Mouse (Mus musculus): ENCODE results near the gene Bach2.

Bach2 gene

GRCm38 (mm10) chr4:32238366-32238854, at the start of gene Bach2:
Gene Bach2 (plus strand): TSS chr4:32238804.
- DNase-seq (ENCODE audit: low spot score): peak; percentile 54

DNA sequence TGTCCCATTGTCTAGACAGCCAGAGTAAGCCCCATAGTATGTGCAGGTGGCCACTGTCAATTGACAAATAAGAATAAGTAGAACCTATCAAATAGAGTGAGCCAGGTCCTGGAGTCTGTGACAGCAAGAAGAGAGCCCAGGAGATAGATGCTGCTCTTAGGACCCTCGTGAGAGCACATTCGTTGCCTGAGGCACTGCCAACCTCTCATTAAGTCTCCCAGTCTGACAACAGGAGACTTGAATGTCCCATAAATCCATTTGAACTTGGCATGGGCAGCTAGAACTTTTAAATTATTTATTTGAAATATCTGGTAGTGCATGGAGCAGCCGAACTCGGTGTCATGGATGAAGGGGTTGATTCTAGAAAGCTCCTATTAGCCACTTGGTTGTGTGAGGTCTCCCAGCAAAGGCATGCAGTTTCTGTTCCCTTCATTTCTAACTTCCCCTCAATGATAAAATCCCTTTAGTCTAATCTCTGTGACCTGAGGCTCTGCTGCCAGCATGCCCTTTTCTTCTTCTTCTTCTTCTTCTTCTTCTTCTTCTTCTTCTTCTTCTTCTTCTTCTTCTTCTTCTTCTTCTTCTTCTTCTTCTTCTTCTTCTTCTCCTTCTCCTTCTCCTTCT, 49.1 kb upstream of the Bach2 start:
- DNase-seq (ENCODE audit: low spot score): no peak

GRCm38 (mm10) chr4:32190506-32190905, 48.1 kb upstream of the Bach2 start:
- DNase-seq (ENCODE audit: low spot score): no peak

DNA sequence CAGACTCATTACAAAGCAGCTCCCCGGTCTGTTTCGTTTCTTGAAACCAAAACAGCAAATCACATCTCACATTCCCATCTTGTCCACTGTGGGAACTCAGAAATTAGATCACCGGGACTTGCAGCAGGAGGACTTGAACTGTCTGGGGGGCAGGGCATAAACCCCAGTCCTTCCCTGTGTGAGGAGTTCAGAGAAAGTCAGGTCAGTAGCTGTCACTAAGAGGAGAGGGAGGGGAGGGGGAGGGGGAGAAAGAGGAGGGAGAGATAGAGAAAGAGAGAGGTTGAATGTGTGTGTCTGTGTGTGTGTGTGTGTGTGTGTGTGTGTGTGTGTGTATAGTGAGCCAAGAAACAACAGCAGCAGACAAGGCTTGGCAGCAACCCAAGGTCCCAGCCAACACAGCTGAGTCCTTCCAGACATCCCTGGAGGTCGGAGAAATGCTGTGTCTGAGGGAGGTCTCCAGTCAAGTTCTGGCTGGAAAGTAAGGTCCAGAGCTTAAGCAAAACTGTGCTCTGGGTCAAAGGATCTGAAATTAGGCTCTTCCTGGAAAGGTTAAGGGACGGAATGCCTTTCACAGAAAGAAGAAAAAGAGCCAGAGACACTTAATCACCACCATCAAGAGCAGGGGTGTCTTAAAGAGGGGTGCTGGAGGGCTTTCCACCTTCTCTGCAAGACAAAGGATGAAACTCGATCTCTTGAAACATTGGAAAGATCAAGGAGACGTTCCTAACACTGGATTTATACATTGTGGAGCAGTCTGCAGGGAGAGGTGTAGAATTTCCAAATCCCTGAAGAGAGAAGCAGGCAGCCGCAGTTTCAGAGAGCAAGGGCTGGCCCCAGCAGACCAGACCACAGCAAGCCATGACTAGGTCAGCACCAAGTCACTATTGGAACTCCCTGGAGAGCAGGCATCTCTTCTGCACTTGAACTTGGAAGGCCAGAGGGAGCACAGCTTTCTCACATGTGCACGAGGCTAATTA, 42.4 kb upstream of the Bach2 start:
- DNase-seq (ENCODE audit: low spot score): peak; percentile 38

GRCm38 (mm10) chr4:32198031-32198430, 40.6 kb upstream of the Bach2 start:
- no peak for DNase-seq (ENCODE audit: low spot score)

- no peak for DNase-seq (ENCODE audit: low spot score)
These were observed 40.0 kb upstream of the Bach2 start for GRCm38 (mm10) chr4:32198589-32198988.

GRCm38 (mm10) chr4:32199156-32199555, 39.4 kb upstream of the Bach2 start:
- DNase-seq (ENCODE audit: low spot score): no peak

- DNase-seq (ENCODE audit: low spot score): no peak
These were observed 37.5 kb upstream of the Bach2 start for GRCm38 (mm10) chr4:32201114-32201513.

DNA sequence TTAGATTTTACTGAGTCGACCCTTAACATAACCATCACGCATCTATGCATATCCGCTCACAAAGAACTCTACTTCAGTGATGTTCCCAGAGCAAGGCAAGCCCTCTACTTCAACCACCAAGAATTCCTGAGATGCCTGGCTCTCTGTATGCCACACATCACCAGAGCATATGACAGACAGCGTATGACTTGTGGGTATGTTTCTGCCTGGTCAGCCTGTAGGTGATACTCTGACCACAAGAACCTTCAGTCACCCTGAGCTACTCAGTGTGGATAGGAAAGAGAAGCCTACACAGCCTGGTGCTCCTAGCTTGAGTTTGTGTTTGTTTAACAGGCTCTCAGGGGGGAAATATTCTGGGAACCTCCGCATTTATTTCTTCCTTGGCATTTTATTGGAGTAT, 36.2 kb upstream of the Bach2 start:
- no peak for DNase-seq (ENCODE audit: low spot score)

- DNase-seq (ENCODE audit: low spot score): no peak
These were observed 33.8 kb upstream of the Bach2 start for GRCm38 (mm10) chr4:32204819-32205218.

GRCm38 (mm10) chr4:32205825-32206224, 32.8 kb upstream of the Bach2 start:
- DNase-seq (ENCODE audit: low spot score): no peak

- DNase-seq (ENCODE audit: low spot score): no peak
These were observed 28.6 kb upstream of the Bach2 start for GRCm38 (mm10) chr4:32209995-32210394.

DNA sequence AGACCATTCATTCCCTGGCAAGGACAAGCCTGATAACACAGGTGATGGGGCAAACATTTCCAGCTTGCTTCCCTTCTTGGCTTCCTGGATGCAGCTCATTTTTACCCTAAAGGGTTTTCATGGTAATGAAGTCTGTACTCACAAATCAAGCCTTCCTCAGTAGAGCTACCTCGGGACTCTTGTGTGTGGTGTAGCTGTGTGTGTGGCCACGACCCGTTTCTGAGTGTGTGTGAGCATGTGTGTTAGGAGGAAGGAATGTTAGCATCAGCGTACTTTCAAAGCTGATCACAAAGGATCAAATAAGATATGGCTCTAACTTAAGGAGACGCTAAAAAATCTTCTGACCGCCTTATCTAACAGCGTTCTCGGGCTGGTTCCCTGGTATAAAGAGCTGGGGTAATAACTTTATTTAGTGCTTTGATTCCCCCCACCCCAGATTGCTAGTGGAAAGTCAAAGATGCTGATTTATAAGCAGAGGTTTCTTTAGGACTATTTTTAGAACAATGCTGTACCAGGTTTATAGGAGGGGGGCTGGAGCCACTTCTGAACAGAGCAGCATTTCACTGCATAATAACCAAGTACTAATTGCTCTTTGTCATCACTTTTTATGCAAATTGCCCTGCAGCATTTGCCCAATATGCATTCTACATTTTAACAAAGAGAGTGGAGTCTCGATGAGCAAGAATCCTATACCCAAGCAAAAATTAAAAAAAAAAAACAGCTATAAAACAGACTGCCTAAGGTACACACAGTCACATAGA, 28.0 kb upstream of the Bach2 start:
- no peak for DNase-seq (ENCODE audit: low spot score)

DNA sequence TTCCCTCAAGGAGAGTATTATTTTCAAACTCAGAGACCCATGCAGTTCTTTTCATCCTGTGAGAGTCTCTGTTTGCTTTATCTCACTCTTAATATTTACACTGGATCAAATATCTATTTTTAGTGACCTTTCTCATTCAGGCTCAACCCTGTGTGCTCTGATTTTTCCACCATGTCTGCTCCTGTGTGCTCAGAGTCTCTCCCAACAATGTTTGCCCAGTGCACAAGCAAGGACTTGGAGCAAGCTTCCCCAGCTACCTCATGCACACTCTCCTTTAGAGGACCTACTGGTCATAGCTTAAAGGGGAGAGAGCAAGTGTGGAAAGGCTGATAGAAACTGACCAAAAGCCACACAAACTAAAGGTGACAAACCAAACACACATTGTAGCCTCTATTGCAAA, 26.0 kb upstream of the Bach2 start:
- no peak for DNase-seq (ENCODE audit: low spot score)

GRCm38 (mm10) chr4:32216466-32216865, 22.1 kb upstream of the Bach2 start:
- DNase-seq (ENCODE audit: low spot score): no peak

DNA sequence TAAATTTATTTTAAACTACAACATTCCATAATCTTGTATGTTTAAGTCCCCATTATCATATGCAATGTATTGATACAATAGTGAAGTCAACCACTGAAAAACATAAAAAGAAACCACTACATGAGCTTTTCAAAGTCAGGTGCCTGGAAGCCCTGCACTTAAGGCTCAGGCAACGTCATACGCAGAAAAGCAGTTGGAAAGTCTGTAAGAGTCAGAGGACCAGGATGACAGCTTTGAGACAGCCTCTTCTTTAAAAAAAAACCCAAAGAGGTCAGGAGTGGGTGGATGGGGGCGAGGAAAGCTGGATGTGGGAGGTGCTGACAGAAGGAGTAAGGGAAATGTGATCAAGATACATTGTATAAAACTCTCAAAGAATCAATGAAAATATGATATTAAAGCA, 21.6 kb upstream of the Bach2 start:
- no peak for DNase-seq (ENCODE audit: low spot score)

DNA sequence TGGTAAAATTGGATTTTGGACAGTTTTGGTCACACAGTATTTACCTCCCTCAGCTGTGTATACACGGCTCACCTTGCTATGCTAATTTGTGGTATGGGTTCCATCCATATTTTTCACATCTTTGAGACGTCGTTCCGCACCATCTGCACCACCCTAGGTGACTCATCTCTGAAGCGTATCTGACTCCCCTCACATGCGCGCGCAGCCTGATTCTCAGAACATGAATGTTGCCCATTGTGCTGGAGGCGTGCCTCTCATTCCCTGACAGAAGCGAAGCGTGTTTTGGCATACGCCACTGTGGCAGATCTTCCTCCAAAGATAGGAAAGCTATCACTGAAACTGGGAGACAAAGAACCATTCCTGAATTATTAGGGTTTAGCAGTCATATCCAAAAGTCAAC, 21.0 kb upstream of the Bach2 start:
- no peak for DNase-seq (ENCODE audit: low spot score)

GRCm38 (mm10) chr4:32218371-32218770, 20.2 kb upstream of the Bach2 start:
- no peak for DNase-seq (ENCODE audit: low spot score)

DNA sequence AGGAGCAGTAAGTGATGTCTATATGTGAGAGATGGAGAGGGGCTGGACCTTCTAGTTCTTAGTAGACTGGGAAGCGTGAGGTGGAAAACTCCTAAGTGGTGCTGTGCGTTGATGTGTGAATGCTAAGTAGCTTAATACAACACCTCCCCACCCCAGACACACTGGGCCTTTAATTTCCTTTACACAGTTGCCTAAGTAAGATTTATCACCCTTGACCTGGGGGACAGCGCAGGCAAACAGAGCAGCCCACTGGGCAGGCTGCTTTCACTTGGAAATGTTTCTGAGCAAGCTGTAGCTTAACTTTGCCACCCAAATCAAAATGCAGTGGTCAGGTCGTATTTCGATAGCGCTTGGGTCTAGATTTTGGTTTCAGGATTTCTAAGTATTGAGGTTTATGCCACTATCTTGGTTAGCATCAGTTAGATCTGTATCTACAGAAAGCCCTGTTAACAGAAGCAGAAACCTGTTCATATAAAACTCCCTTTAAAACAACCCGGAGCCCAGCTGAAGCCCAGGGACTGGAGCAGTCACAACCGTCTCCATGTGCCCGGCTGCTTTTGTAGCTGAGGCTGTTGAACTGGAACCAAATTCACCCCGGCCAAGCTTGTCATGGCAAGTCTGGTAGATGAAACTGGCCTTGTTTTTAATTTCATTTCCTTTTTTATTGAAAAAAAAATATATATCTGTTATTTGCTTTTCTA, 19.0 kb upstream of the Bach2 start:
- no peak for DNase-seq (ENCODE audit: low spot score)

GRCm38 (mm10) chr4:32220129-32220491, 18.5 kb upstream of the Bach2 start:
- no peak for DNase-seq (ENCODE audit: low spot score)

DNA sequence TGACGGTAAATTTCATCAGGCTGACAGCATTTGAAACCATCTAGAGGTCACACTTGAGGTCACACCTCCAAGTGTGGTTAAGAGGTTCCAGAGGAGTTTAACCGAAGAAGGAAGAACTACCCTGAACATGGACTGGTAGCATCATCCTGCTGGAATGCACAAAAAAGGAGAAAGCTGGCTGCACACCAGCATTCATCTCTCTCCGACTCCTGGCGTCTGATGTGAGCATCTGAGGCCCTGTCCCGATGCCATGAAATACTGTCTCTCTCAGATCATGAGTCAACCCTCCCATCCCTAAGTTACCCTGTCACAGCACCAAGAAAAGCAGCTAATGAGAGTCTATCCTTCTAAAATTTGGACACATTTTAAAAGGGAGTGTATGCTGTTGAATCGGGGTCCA, 17.6 kb upstream of the Bach2 start:
- DNase-seq (ENCODE audit: low spot score): no peak

DNA sequence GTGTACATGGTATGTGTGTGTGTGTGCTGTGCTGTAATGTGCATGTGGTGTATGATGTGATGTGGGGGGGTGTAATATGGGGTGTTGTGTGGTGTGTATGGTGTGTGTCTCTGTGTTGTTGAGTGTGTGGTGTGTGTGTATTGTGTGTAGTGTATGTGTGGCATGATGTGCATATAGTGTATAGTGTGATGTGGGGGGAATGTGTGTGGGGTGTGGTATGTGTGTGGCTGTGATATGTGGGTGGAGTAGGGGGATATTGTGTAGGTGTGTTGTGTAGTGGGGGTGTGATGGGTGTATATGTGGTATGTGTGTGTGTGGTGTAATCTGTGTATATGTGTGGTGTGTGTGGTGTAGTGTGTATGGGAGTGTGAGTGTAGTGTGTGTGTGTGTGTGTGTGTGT, 15.0 kb upstream of the Bach2 start:
- DNase-seq (ENCODE audit: low spot score): no peak
